Mouse (Mus musculus) heart, embryonic 16.5 days (tissue): Measurements from ENCODE around the gene Deaf1. TPM values are rescaled to one million over a fixed set of nuclear protein-coding genes. Genes with fewer than 3 reads are reported as not detected.

Experiments used
- ATAC-seq: fragments of 200-750 bp; cut with Nextera tagmentation; replicated peaks from 2 replicates; pipeline ENCODE4 v1.8.0; 2017; ENCODE audit warnings: moderate number of reproducible peaks; ENCODE audit not compliant: insufficient read depth, low FRiP score; ENCODE audit errors: extremely low read depth
- H3K27ac ChIP-seq: fragments of 300-500 bp; sonication (generic); 2 replicates; pipeline ENCODE4 v1.5.1; 2014; ENCODE audit warnings: mild to moderate bottlenecking, low read length, control low read depth, moderate library complexity
- H3K27me3 ChIP-seq: fragments of 300-500 bp; sonication (generic); 2 replicates; pipeline ENCODE4 v1.6.1; 2014; ENCODE audit warnings: low read length, mixed read lengths; ENCODE audit not compliant: control insufficient read depth, insufficient read depth
- H3K36me3 ChIP-seq: fragments of 300-500 bp; sonication (generic); 2 replicates; pipeline ENCODE4 v1.6.1; 2014; ENCODE audit not compliant: control insufficient read depth, insufficient read depth
- H3K4me1 ChIP-seq: fragments of 300-500 bp; sonication (generic); 2 replicates; pipeline ENCODE4 v1.6.1; 2014; ENCODE audit warnings: low read length, mixed read lengths; ENCODE audit not compliant: control insufficient read depth, insufficient read depth
- H3K4me2 ChIP-seq: fragments of 300-500 bp; sonication (generic); 2 replicates; pipeline ENCODE4 v1.6.1; 2014; ENCODE audit warnings: low read depth, mild to moderate bottlenecking, control low read depth, low read length
- H3K4me3 ChIP-seq: fragments of 300-500 bp; sonication (generic); 2 replicates; pipeline ENCODE4 v1.5.1; 2014; ENCODE audit warnings: mild to moderate bottlenecking, control low read depth, low read length
- H3K9ac ChIP-seq: fragments of 300-500 bp; sonication (generic); 2 replicates; pipeline ENCODE4 v1.6.1; 2014; ENCODE audit warnings: low read length, control low read depth
- H3K9me3 ChIP-seq: fragments of 300-500 bp; sonication (generic); replicated peaks from 2 replicates; pipeline ENCODE4 v1.6.1; 2016; ENCODE audit warnings: low read length; ENCODE audit not compliant: control insufficient read depth
- WGBS: fragments of 180-500 bp; shearing (Covaris S2); extraction: QIAGEN DNeasy Blood & Tissue Kit; methylation state at CpG from one replicate; pipeline ENCODE4 v1.1.7; 2014; 5-methylcytosine and 5-hydroxymethylcytosine counted together
- polyA plus RNA-seq: library from polyadenylated mRNA; unstranded; fragments of >200 nt; fragmentation: Nextera tagmentation; extraction: Ambion mirVana; gene quantifications from 2 replicates; pipeline ENCODE4 v1.2.1, GENCODE M21; 2015

Deaf1 gene
- polyA plus RNA-seq, 1 experiment from 2014 or later, result 37.7 TPM

DNA sequence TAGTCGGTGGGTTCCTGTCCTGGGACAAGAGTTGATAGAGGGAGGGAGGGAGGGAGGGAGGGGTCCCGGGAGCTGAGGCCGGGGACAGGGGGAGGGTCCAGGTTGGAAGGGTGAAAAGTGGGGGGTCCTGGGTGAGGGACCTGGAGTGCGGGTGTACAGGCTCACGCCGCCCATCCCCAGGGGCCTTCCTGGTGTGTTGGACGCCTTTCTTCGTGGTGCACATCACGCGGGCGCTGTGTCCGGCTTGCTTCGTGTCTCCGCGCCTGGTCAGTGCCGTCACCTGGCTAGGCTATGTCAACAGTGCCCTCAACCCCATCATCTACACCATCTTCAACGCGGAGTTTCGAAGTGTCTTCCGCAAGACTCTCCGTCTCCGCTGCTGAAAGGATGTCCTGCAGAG is 33.0 kb downstream of the Deaf1 start:
- no peaks in the 10 kb centered on the region for H3K9me3 ChIP-seq
- H3K36me3 ChIP-seq, result peaks cover 9% of the 10 kb centered on the region
- H3K27ac ChIP-seq, result no peak overlapping the region
- peaks cover 18% of the 10 kb centered on the region for H3K4me1 ChIP-seq
- 5% methylated on average over 22 of the region's 22 CpGs for WGBS
- H3K4me3 ChIP-seq, result peak overlapping the region; percentile 41
- peaks cover 47% of the 10 kb centered on the region for H3K27me3 ChIP-seq
- peak overlapping the region; percentile 62 for H3K4me2 ChIP-seq
- H3K9ac ChIP-seq, result no peak overlapping the region
- no peak for ATAC-seq

DNA sequence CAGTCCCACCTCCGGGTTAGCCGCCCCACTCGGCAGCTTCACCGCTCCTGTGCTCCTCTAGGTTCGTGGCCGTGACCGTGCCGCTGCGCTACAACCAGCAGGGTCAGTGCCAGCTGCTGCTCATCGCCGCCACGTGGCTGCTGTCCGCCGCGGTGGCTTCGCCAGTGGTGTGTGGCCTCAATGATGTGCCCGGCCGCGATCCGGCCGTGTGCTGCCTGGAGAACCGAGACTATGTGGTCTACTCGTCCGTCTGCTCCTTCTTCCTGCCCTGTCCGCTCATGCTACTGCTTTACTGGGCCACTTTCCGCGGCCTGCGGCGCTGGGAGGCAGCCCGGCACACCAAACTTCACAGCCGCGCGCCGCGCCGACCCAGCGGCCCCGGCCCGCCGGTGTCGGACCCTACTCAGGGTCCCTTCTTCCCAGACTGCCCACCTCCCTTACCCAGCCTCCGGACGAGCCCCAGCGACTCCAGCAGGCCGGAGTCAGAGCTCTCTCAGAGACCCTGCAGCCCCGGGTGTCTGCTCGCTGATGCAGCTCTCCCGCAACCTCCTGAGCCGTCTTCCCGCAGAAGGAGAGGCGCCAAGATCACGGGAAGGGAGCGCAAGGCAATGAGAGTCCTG is 33.5 kb downstream of the Deaf1 start:
- peaks cover 18% of the 10 kb centered on the region for H3K4me1 ChIP-seq
- no peaks in the 10 kb centered on the region for H3K9me3 ChIP-seq
- peaks cover 47% of the 10 kb centered on the region for H3K27me3 ChIP-seq
- no peak for ATAC-seq
- peak overlapping the region; percentile 37 for H3K9ac ChIP-seq
- H3K4me3 ChIP-seq, result peak overlapping the region; percentile 41
- 2% methylated on average over 53 of the region's 53 CpGs for WGBS
- no peak overlapping the region for H3K27ac ChIP-seq
- H3K36me3 ChIP-seq, result peaks cover 6% of the 10 kb centered on the region
- H3K4me2 ChIP-seq, result peak overlapping the region; percentile 62

DNA sequence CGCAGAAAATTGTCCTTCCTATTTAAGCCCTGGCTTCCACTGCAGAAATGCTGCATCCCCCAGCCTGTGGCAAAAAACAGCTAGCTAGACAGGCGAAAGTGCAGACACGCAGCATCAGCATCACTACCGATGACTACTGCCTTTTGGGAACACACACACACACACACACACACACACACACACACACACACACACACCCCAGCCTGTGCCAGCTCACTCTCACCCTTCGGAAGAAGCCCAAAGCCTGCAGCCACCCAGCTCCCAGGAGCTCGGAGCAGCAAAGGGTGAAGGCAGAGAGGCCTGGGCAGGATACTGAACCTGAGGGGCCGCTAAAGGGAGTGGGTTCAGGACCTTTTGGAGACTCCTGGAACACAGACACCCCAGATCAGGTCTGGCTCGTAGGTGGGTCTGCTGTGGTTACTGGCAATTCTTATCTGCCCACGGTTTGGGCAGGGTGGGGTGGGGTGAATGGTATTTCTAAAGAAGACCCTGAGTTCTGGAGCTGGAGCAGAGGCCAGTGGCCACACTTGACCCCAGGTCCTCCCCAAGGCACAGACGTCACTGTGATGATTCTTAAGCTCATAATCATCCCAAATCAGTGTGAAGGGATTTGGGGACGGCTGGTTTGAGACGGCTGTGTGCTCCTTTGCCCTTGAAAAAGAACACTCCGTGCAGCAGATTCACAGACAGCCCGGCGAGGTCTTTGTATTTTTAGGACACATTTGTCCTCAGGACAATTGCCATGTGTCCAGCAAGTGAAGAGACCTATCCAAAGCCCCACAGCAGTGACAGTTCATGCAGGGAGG is 34.7 kb downstream of the Deaf1 start:
- no peak overlapping the region; the same call in 1 of the 2 replicates for H3K9ac ChIP-seq
- H3K4me2 ChIP-seq, result peak overlapping the region; percentile 75; the same call in 1 of the 2 replicates
- H3K4me3 ChIP-seq, result peak overlapping the region; percentile 51

DNA sequence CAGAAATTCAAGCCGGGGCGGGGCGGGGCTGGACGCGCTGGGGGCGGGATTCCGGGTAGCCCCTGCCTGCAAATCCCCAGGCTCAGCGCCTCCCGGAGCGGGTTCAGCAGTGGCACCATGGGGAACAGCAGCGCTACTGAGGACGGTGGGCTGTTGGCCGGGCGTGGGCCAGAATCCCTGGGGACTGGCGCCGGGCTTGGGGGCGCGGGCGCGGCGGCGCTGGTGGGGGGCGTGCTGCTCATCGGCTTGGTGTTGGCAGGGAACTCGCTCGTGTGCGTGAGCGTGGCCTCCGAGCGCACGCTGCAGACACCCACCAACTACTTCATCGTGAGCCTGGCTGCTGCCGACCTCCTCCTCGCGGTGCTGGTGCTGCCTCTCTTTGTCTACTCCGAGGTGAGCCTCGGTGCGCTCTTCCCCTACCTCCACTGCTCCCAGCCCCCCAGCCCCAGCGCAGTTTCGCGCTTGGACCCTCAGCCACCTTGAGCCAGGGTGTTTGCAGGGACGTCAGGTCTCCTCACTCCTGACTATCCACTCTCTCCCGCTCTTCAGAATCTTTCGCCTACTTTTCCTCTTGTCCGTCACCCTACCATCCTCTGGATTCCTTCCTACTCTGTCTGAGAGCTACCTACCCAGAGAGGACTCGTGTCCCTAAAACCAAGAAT is 35.4 kb downstream of the Deaf1 start, which contains the start of gene Drd4:
Gene Drd4, plus strand, starts transcription at position 86 of the 662 bp plus-strand sequence.
- Histone ChIP-seq H3K27ac (no peak within 1 kb of the TSS), H3K4me2 (peak within 1 kb of the TSS; percentile 75), H3K4me3 (peak within 1 kb of the TSS; percentile 51), H3K27me3 (peaks cover 47% of the 10 kb centered on the region), H3K9ac (peak within 1 kb of the TSS; percentile 60), H3K4me1 (peaks cover 18% of the 10 kb centered on the region), H3K9me3 (no peaks in the 10 kb centered on the region), H3K36me3 (peaks cover 3% of the 10 kb centered on the region)
- no peak for ATAC-seq
- WGBS, result 5% methylated on average over 46 of the region's 46 CpGs

More for the DNA sequence above, 34.7 kb downstream of the Deaf1 start:
- H3K27me3 ChIP-seq, result peaks cover 47% of the 10 kb centered on the region
- 43% methylated on average over 15 of the region's 15 CpGs for WGBS
- no peak for ATAC-seq
- H3K27ac ChIP-seq, result no peak overlapping the region
- peaks cover 6% of the 10 kb centered on the region for H3K36me3 ChIP-seq
- H3K4me1 ChIP-seq, result peaks cover 18% of the 10 kb centered on the region
- H3K9me3 ChIP-seq, result no peaks in the 10 kb centered on the region

DNA sequence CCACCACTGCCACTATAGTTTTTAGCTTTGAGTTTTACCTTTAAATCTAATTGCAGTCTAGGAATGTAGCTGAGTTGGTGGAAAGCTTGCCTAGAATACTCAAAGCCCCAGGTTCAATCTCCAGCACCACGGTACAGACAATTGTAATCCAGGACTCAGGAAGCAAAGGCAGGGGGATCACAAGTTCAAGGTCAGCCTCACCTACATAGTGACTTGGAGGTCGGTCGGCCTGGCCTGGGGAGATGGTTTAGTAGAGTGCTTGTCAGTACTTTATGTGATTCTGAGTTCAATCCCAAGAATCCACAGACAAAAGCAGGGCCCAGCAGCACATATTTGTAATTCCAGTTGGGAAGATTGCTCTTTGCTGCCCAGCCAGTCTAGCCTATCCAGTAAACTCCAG is 39.4 kb downstream of the Deaf1 start:
- H3K27ac ChIP-seq, result no peak overlapping the region
- H3K4me2 ChIP-seq, result no peak overlapping the region
- H3K4me3 ChIP-seq, result no peak overlapping the region
- H3K27me3 ChIP-seq, result peaks cover 23% of the 10 kb centered on the region
- peaks cover 5% of the 10 kb centered on the region for H3K4me1 ChIP-seq
- no peak for ATAC-seq
- H3K9me3 ChIP-seq, result no peaks in the 10 kb centered on the region
- H3K36me3 ChIP-seq, result no peaks in the 10 kb centered on the region
- no peak overlapping the region for H3K9ac ChIP-seq
- 73% methylated on average over 3 of the region's 3 CpGs for WGBS

DNA sequence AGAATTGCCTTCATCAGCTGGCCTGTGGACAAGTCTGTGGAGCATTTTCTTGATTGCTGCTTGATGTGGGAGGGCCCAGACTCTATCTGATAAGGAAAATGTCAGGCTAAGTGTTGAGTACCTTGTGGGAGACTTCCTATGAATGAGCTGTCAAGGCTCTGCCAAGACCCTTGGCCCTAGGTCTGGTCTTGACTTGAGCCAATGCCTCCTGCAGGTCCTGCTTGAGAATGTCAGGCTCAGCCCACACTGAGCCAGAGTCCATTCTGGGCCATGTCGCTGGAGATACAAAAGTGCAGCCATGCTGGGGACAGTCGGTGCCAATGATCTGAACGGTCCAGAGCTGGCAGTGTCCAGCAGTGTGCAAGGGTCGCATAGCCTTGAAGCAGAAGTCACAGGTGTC is 44.7 kb downstream of the Deaf1 start:
- 78% methylated on average over 4 of the region's 4 CpGs for WGBS
- H3K4me3 ChIP-seq, result no peak overlapping the region
- peaks cover 8% of the 10 kb centered on the region for H3K27me3 ChIP-seq
- H3K9me3 ChIP-seq, result no peaks in the 10 kb centered on the region
- peaks cover 8% of the 10 kb centered on the region for H3K4me1 ChIP-seq
- no peak overlapping the region for H3K4me2 ChIP-seq
- no peak for ATAC-seq
- no peaks in the 10 kb centered on the region for H3K36me3 ChIP-seq
- no peak overlapping the region for H3K27ac ChIP-seq
- H3K9ac ChIP-seq, result no peak overlapping the region

DNA sequence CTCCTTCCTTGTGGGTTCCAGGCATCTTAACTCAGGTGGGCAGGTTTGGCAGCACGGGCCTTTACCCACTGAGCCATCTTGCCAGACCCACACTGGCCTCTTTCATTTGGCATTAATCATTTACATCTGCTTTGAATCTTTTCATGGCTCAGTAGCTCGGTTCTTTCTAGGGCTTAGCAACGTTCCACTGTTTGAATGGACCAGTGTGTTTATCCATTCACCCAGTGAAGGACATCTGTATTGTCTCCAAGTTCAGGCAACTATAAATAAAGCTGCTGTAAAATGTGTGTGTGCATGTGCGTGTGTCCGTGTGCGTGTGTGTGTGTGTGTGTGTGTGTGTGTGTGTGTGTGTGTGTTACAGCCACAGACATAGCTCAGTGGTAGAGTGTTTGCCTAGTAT is 46.0 kb downstream of the Deaf1 start:
- Histone ChIP-seq H3K4me2 (no peak overlapping the region), H3K27me3 (peaks cover 8% of the 10 kb centered on the region), H3K4me3 (no peak overlapping the region), H3K27ac (no peak overlapping the region), H3K9ac (no peak overlapping the region), H3K4me1 (peaks cover 8% of the 10 kb centered on the region), H3K9me3 (no peaks in the 10 kb centered on the region), H3K36me3 (no peaks in the 10 kb centered on the region)
- WGBS, result 78% methylated on average over 6 of the region's 6 CpGs
- ATAC-seq, result no peak

DNA sequence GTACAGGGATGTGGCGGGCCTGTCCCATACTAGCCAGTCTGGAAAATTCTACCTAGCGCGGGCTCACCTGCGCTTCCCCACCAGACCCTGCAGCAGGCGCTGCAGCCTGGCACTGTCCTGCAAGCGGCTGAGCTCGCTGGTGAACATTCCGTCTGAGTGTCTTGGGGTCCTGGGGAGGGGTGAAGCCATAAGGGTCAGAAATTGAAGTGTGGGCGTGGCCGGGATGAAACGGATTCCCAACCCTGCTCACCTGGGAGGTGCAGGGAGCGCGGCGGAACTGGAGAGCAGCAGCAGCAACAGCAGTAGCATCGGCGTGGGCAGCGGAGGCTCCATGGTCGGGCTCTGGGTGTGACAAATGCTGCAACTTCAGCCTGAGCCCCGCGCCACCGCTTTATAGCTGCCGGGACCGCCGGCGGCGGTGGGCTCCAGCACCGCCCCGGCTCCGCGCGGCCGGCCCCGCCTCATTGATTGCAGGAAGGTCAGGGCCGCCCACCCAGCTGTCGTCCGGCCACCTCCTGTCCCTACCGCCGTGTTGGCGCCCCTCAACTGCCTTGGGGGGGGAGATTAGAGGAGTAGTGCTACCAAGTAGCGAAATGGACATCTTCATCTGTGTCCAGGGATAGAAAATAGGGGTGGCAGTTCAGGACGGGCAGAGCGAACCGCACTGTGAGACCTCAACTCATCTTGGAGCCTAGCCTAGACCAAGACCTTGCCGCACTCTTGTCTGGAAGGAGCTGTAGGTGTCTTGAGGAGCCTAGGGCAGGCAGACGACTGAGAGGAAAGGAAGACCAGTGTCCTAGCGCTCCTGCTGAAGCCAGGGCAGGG is 48.5 kb downstream of the Deaf1 start, which contains the start of gene Sct:
Gene Sct, minus strand, starts transcription at position 368 of the 825 bp plus-strand sequence.
- H3K27ac ChIP-seq, result no peak within 1 kb of the TSS
- H3K9ac ChIP-seq, result peak within 1 kb of the TSS; percentile 67
- peak within 1 kb of the TSS; percentile 58 for H3K4me3 ChIP-seq
- no peaks in the 10 kb centered on the region for H3K36me3 ChIP-seq
- H3K4me1 ChIP-seq, result peaks cover 8% of the 10 kb centered on the region
- ATAC-seq, result no peak
- WGBS, result 4% methylated on average over 45 of the region's 46 CpGs
- H3K4me2 ChIP-seq, result peak within 1 kb of the TSS; percentile 94
- H3K27me3 ChIP-seq, result peaks cover 8% of the 10 kb centered on the region
- H3K9me3 ChIP-seq, result no peaks in the 10 kb centered on the region
